ENCODE assay signal across 25 mouse cellular contexts in the genomic region with DNA sequence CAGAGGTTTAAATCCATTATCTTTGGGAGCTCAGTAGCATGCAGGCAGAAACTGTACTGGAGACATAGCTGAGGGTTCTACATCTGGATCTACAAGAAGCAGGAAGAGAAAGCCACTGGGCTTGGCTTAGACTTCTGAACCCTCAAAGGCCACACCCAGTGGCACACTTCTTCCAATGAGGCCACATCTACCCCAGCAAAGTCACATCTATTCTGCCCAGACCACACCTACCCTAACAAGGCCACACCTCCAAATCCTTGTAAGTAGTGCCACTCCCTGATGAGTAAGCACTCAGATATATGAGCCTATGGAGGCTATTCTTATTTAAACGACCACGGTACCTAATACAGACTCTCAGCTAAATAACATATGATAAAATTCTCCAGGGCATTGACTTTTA.
DNase-seq lines count a peak whose midpoint lies in the region; ATAC-seq and TF ChIP-seq lines count a peak whose summit lies in the region.
"Had no signal": no experiment of that assay in that cellular context is flagged by ENCODE, and none has a peak within 500 bp of the region (broad histone marks: within the 10 kb centered on the region; RNA-seq: fewer than 3 reads in every experiment).

No protein-coding gene starts in this region.

- H3K4me1 ChIP-seq in neural tube, embryonic 14.5 days (ENCODE audit: control insufficient read depth, insufficient read depth, low read length): no peaks in the 10 kb centered on the region
- H3K4me1 ChIP-seq in MEL (ENCODE audit: control insufficient read depth in 1 of 2, insufficient read depth in 2 of 2, low read length in 2 of 2): no peaks in the 10 kb centered on the region
- no peaks in the 10 kb centered on the region for H3K4me1 ChIP-seq in stomach, embryonic 15.5 days
- no peaks in the 10 kb centered on the region for H3K4me1 ChIP-seq in forebrain, embryonic 11.5 days (replicated peaks; ENCODE audit: control insufficient read depth, insufficient read depth, low read length)
- H3K4me1 ChIP-seq in lung, postnatal 0 days (ENCODE audit: insufficient read depth, low read depth, low read length): no peaks in the 10 kb centered on the region
- H3K4me1 ChIP-seq: embryonic facial prominence, embryonic 12.5 days; embryonic facial prominence, embryonic 15.5 days; forebrain, embryonic 12.5 days; forebrain, embryonic 15.5 days; heart, embryonic 10.5 days; heart, embryonic 13.5 days; hindbrain, embryonic 15.5 days had no signal

- no peak for TF ChIP-seq EP300 in MEL (IDR thresholded peaks at IDR 0.05; ENCODE audit: low read depth in 1 of 2, low read length in 2 of 2)
- TF ChIP-seq EP300 in lung, postnatal 0 days (IDR thresholded peaks at IDR 0.05): no peak

- no peaks in the 10 kb centered on the region for H3K27me3 ChIP-seq in neural tube, embryonic 14.5 days (ENCODE audit: control insufficient read depth, insufficient read depth, low read length)
- H3K27me3 ChIP-seq in MEL (ENCODE audit: control insufficient read depth in 1 of 2, insufficient read depth in 2 of 2, low read length in 2 of 2): no peaks in the 10 kb centered on the region
- no peaks in the 10 kb centered on the region for H3K27me3 ChIP-seq in stomach, embryonic 15.5 days (replicated peaks)
- no peaks in the 10 kb centered on the region for H3K27me3 ChIP-seq in forebrain, embryonic 11.5 days (ENCODE audit: control insufficient read depth, insufficient read depth, low read length)
- H3K27me3 ChIP-seq in lung, postnatal 0 days (replicated peaks; ENCODE audit: insufficient read depth, low read length): no peaks in the 10 kb centered on the region
- H3K27me3 ChIP-seq: CH12.LX; embryonic facial prominence, embryonic 12.5 days; embryonic facial prominence, embryonic 15.5 days; forebrain, embryonic 12.5 days; forebrain, embryonic 15.5 days; heart, embryonic 13.5 days; hindbrain, embryonic 15.5 days had no signal

- no peak for TF ChIP-seq POLR2A in MEL (IDR thresholded peaks at IDR 0.05; ENCODE audit: control insufficient read depth in 1 of 2, insufficient read depth in 1 of 2, low read depth in 1 of 2, low read length in 2 of 2, poor library complexity in 1 of 2)

- no peak overlapping the region for H3K4me2 ChIP-seq in neural tube, embryonic 14.5 days (ENCODE audit: low read depth, low read length)
- no peak overlapping the region for H3K4me2 ChIP-seq in stomach, embryonic 15.5 days
- H3K4me2 ChIP-seq in forebrain, embryonic 11.5 days (ENCODE audit: low read depth, low read length, severe bottlenecking): no peak overlapping the region
- H3K4me2 ChIP-seq in lung, postnatal 0 days (replicated peaks; ENCODE audit: low read depth, low read length): no peak overlapping the region
- H3K4me2 ChIP-seq: embryonic facial prominence, embryonic 12.5 days; embryonic facial prominence, embryonic 15.5 days; forebrain, embryonic 12.5 days; forebrain, embryonic 15.5 days; heart, embryonic 13.5 days; hindbrain, embryonic 15.5 days had no signal

- TF ChIP-seq RAD21 in MEL (IDR thresholded peaks at IDR 0.05; ENCODE audit: low read depth, low read length): no peak

- no peak overlapping the region for H3K27ac ChIP-seq in neural tube, embryonic 14.5 days (ENCODE audit: low read depth, low read length)
- H3K27ac ChIP-seq in MEL (ENCODE audit: control insufficient read depth, low read depth, low read length): no peak overlapping the region
- H3K27ac ChIP-seq in stomach, embryonic 15.5 days: no peak overlapping the region
- no peak overlapping the region for H3K27ac ChIP-seq in forebrain, embryonic 11.5 days (ENCODE audit: low read depth, low read length)
- H3K27ac ChIP-seq in lung, postnatal 0 days (ENCODE audit: low read length): no peak overlapping the region
- H3K27ac ChIP-seq: embryonic facial prominence, embryonic 12.5 days; embryonic facial prominence, embryonic 15.5 days; forebrain, embryonic 12.5 days; forebrain, embryonic 15.5 days; heart, embryonic 10.5 days; heart, embryonic 13.5 days; hindbrain, embryonic 15.5 days had no signal

- H3K4me3 ChIP-seq in neural tube, embryonic 14.5 days (ENCODE audit: low read depth, low read length): no peak overlapping the region
- H3K4me3 ChIP-seq in MEL (ENCODE audit: control insufficient read depth in 1 of 2, insufficient read depth in 1 of 2, low read depth in 2 of 2, low read length in 2 of 2): no peak overlapping the region
- H3K4me3 ChIP-seq in stomach, embryonic 15.5 days (replicated peaks): no peak overlapping the region
- H3K4me3 ChIP-seq in forebrain, embryonic 11.5 days (ENCODE audit: low read depth, low read length): no peak overlapping the region
- no peak overlapping the region for H3K4me3 ChIP-seq in lung, postnatal 0 days (ENCODE audit: low read depth, low read length)
- H3K4me3 ChIP-seq: embryonic facial prominence, embryonic 12.5 days; embryonic facial prominence, embryonic 15.5 days; forebrain, embryonic 12.5 days; forebrain, embryonic 15.5 days; heart, embryonic 10.5 days; heart, embryonic 13.5 days; hindbrain, embryonic 15.5 days had no signal

- WGBS in neural tube, embryonic 14.5 days: 83% methylated on average over 2 of the region's 2 CpGs
- 89% methylated on average over 2 of the region's 2 CpGs for WGBS in stomach, embryonic 15.5 days
- 96% methylated on average over 2 of the region's 2 CpGs for WGBS in forebrain, embryonic 11.5 days
- WGBS in lung, postnatal 0 days: 74% methylated on average over 2 of the region's 2 CpGs

- no peak overlapping the region for H3K9ac ChIP-seq in neural tube, embryonic 14.5 days (replicated peaks; ENCODE audit: low read depth, low read length)
- H3K9ac ChIP-seq in MEL (ENCODE audit: control insufficient read depth, low read depth, low read length, poor library complexity, severe bottlenecking): no peak overlapping the region
- H3K9ac ChIP-seq in stomach, embryonic 15.5 days: no peak overlapping the region
- no peak overlapping the region for H3K9ac ChIP-seq in forebrain, embryonic 11.5 days (ENCODE audit: low read length)
- H3K9ac ChIP-seq in lung, postnatal 0 days (replicated peaks; ENCODE audit: low read depth): no peak overlapping the region
- H3K9ac ChIP-seq: embryonic facial prominence, embryonic 12.5 days; embryonic facial prominence, embryonic 15.5 days; forebrain, embryonic 12.5 days; forebrain, embryonic 15.5 days; heart, embryonic 13.5 days; hindbrain, embryonic 15.5 days had no signal

- no peaks in the 10 kb centered on the region for H3K36me3 ChIP-seq in neural tube, embryonic 14.5 days (ENCODE audit: control insufficient read depth, insufficient read depth, low read length)
- H3K36me3 ChIP-seq in MEL (ENCODE audit: control insufficient read depth in 1 of 2, insufficient read depth in 2 of 2, low read length in 2 of 2): no peaks in the 10 kb centered on the region
- no peaks in the 10 kb centered on the region for H3K36me3 ChIP-seq in stomach, embryonic 15.5 days
- no peaks in the 10 kb centered on the region for H3K36me3 ChIP-seq in forebrain, embryonic 11.5 days (ENCODE audit: control insufficient read depth, insufficient read depth, low read length)
- no peaks in the 10 kb centered on the region for H3K36me3 ChIP-seq in lung, postnatal 0 days (ENCODE audit: insufficient read depth, low read length)
- H3K36me3 ChIP-seq: embryonic facial prominence, embryonic 12.5 days; embryonic facial prominence, embryonic 15.5 days; forebrain, embryonic 12.5 days; forebrain, embryonic 15.5 days; heart, embryonic 10.5 days; heart, embryonic 13.5 days; hindbrain, embryonic 15.5 days had no signal

- no peaks in the 10 kb centered on the region for H3K79me2 ChIP-seq in MEL (ENCODE audit: control insufficient read depth, insufficient read depth, low read length, poor library complexity)

- TF ChIP-seq CTCF in MEL (IDR thresholded peaks at IDR 0.05 in 2 of 3, conservative IDR thresholded peaks at IDR 0.05 in 1 of 3; ENCODE audit: control insufficient read depth in 1 of 3, insufficient read depth in 1 of 3, low read depth in 2 of 3, low read length in 3 of 3, poor library complexity in 1 of 3, severe bottlenecking in 1 of 3): no peak
- TF ChIP-seq CTCF in lung, postnatal 0 days (IDR thresholded peaks at IDR 0.05): no peak

- H3K9me3 ChIP-seq in neural tube, embryonic 14.5 days (ENCODE audit: control insufficient read depth, low read length): no peaks in the 10 kb centered on the region
- no peaks in the 10 kb centered on the region for H3K9me3 ChIP-seq in MEL (replicated peaks; ENCODE audit: insufficient read depth, low read length)
- no peaks in the 10 kb centered on the region for H3K9me3 ChIP-seq in stomach, embryonic 15.5 days
- H3K9me3 ChIP-seq in forebrain, embryonic 11.5 days (ENCODE audit: control insufficient read depth, low read length): no peaks in the 10 kb centered on the region
- H3K9me3 ChIP-seq in lung, postnatal 0 days (ENCODE audit: low read length): no peaks in the 10 kb centered on the region
- H3K9me3 ChIP-seq: embryonic facial prominence, embryonic 12.5 days; embryonic facial prominence, embryonic 15.5 days; forebrain, embryonic 12.5 days; forebrain, embryonic 15.5 days; heart, embryonic 10.5 days; heart, embryonic 13.5 days; hindbrain, embryonic 15.5 days had no signal

- 0 out of 2 replicates have a peak, but pooled peaks have one; percentile 38 for ATAC-seq in neural tube, embryonic 14.5 days (ENCODE audit: low read depth)
- 0 out of 2 replicates have a peak, but pooled peaks have one; percentile 27 for ATAC-seq in stomach, embryonic 15.5 days (ENCODE audit: insufficient read depth, low FRiP score, low read depth)
- no peak for ATAC-seq in forebrain, embryonic 11.5 days (replicated peaks; ENCODE audit: low FRiP score)
- no peak for ATAC-seq in lung, postnatal 0 days
- ATAC-seq: forebrain, embryonic 15.5 days had no signal

- no peak for DNase-seq in neural tube, embryonic 10.5 days (ENCODE audit: extremely low spot score, low spot score)
- DNase-seq in 3T3-L1 (ENCODE audit: low read depth, low spot score) (peak; percentile 22), MEL (ENCODE audit: low read depth, low spot score) (peak; percentile 23)
- no peak for DNase-seq in forebrain, embryonic 11.5 days (ENCODE audit: low spot score)
- no peak for DNase-seq in lung, postnatal 0 days (ENCODE audit: low spot score)
- DNase-seq: adrenal gland, postnatal 10 days; adrenal gland, postnatal 36 days; B cell, adult 2 months; cerebellum, adult 2 months; cerebellum, adult 9-11 months; cerebellum, postnatal 25 days; gastrocnemius, postnatal 25 days; heart, adult 18-20 months; heart, postnatal 14 days; heart, postnatal 4 days had no signal

TF ChIP-seq in MEL, 35 proteins besides CTCF, POLR2A, EP300 and RAD21 (continues in another document):
- TF ChIP-seq HCFC1 (IDR thresholded peaks at IDR 0.05; ENCODE audit: low read depth, low read length) (no peak), CHD1 (IDR thresholded peaks at IDR 0.05; ENCODE audit: low read depth, low read length) (no peak), GABPA (IDR thresholded peaks at IDR 0.05; ENCODE audit: low read depth, low read length) (no peak), ELF1 (IDR thresholded peaks at IDR 0.05; ENCODE audit: low read depth, low read length) (no peak), RCOR1 (IDR thresholded peaks at IDR 0.05; ENCODE audit: low read depth, low read length) (no peak), CHD2 (IDR thresholded peaks at IDR 0.05; ENCODE audit: low read length) (no peak), TCF12 (IDR thresholded peaks at IDR 0.05; ENCODE audit: low read depth, low read length) (no peak), MEF2A (IDR thresholded peaks at IDR 0.05; ENCODE audit: extremely low read depth, insufficient replicate concordance, low read depth, low read length, poor library complexity, severe bottlenecking) (no peak)

Comparison
In these comparisons a context has a peak if more than half of its experiments do, and no peak if none do; other contexts are left out.
1. ATAC-seq: peak in neural tube, embryonic 14.5 days (single experiment) and stomach, embryonic 15.5 days (single experiment); none in forebrain, embryonic 11.5 days (single experiment) and lung, postnatal 0 days (single experiment).
2. DNase-seq: peak in 3T3-L1 (single experiment) and MEL (single experiment); none in neural tube, embryonic 10.5 days (single experiment), forebrain, embryonic 11.5 days (single experiment) and lung, postnatal 0 days (single experiment).